In the genomic region with DNA sequence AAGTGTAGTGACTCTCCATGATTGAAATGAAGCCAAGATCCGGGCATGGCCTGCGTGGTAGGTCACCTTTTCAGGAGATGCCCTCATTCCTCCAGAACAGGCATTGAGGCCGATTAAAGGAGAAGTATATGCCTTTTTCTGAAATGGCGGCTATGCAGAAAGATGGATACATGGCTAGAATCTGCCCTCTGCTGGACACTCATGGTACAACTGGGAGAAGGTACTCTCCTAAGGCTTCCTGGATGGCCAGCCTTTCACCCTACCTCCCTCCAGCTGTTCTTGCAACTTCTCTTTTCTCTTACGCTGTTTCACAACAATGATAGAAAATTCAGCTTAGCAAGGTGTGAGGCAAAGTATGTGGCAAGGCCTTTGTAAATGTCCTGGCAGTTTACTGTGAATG, we compare ENCODE assay signal across 8 mouse cellular contexts. TPM values are rescaled to one million over a fixed set of nuclear protein-coding genes. Genes with fewer than 3 reads are reported as not detected.
DNase-seq lines count a peak whose midpoint lies in the region; ATAC-seq lines count a peak whose summit lies in the region.

No protein-coding gene starts in this region.

- intact Hi-C loops in heart, postnatal 10 days (cut with DNase I) = loop anchor here (5.0 kb wide), 1 partner anchor 95 kb away; no protein-coding TSS in a partner anchor

- no peaks in the 10 kb centered on the region for H3K27me3 ChIP-seq in hindbrain, embryonic 10.5 days (ENCODE audit: insufficient read depth, poor library complexity, severe bottlenecking)
- H3K27me3 ChIP-seq in hindbrain, embryonic 13.5 days = no peaks in the 10 kb centered on the region
- no peaks in the 10 kb centered on the region for H3K27me3 ChIP-seq in embryonic facial prominence, embryonic 14.5 days (replicated peaks; ENCODE audit: control insufficient read depth, insufficient read depth, low read length)

- no peak for ATAC-seq in hindbrain, embryonic 13.5 days (ENCODE audit: low FRiP score)
- ATAC-seq in embryonic facial prominence, embryonic 14.5 days (ENCODE audit: low read depth) = no peak
- peak; percentile 79 for ATAC-seq in megakaryocyte-erythroid progenitor cell, adult 5-6 weeks (replicated peaks; ENCODE audit: low FRiP score, low TSS enrichment, poor library complexity, severe bottlenecking)

- no peak overlapping the region for H3K4me2 ChIP-seq in hindbrain, embryonic 13.5 days
- no peak overlapping the region for H3K4me2 ChIP-seq in embryonic facial prominence, embryonic 14.5 days (ENCODE audit: low read depth, low read length)

- no peaks in the 10 kb centered on the region; the same call in 1 of the 2 replicates for H3K4me1 ChIP-seq in hindbrain, embryonic 10.5 days (replicated peaks)
- H3K4me1 ChIP-seq in hindbrain, embryonic 13.5 days (replicated peaks) = no peaks in the 10 kb centered on the region
- H3K4me1 ChIP-seq in embryonic facial prominence, embryonic 14.5 days (ENCODE audit: control insufficient read depth, insufficient read depth, low read length) = no peaks in the 10 kb centered on the region

- WGBS in hindbrain, embryonic 10.5 days = 53% methylated on average over 5 of the region's 5 CpGs
- WGBS in hindbrain, embryonic 13.5 days = 45% methylated on average over 5 of the region's 5 CpGs
- 54% methylated on average over 5 of the region's 5 CpGs for WGBS in embryonic facial prominence, embryonic 14.5 days

- H3K27ac ChIP-seq in hindbrain, embryonic 10.5 days = no peak overlapping the region
- no peak overlapping the region for H3K27ac ChIP-seq in hindbrain, embryonic 13.5 days
- no peak overlapping the region for H3K27ac ChIP-seq in embryonic facial prominence, embryonic 14.5 days (replicated peaks; ENCODE audit: low read depth, low read length)

- peak; percentile 63 for DNase-seq in hindbrain, embryonic 10.5 days (ENCODE audit: low spot score)
- DNase-seq in adrenal gland, postnatal 25 days = peak; percentile 69
- peak; percentile 70 for DNase-seq in embryonic facial prominence, embryonic 14.5 days (ENCODE audit: low spot score)
- peak; percentile 82 to 88 for DNase-seq in heart, postnatal 10 days
- peak; percentile 49 to 80 for DNase-seq in layer of hippocampus, postnatal 36 days
- peak; percentile 60 for DNase-seq in spleen, adult 12 weeks (ENCODE audit: low spot score)

- H3K4me3 ChIP-seq in hindbrain, embryonic 10.5 days = no peak overlapping the region
- no peak overlapping the region for H3K4me3 ChIP-seq in hindbrain, embryonic 13.5 days
- no peak overlapping the region for H3K4me3 ChIP-seq in embryonic facial prominence, embryonic 14.5 days (ENCODE audit: low read depth, low read length)

- H3K36me3 ChIP-seq in hindbrain, embryonic 10.5 days = peaks cover 61% of the 10 kb centered on the region
- H3K36me3 ChIP-seq in hindbrain, embryonic 13.5 days = peaks cover 44% of the 10 kb centered on the region
- H3K36me3 ChIP-seq in embryonic facial prominence, embryonic 14.5 days (ENCODE audit: control insufficient read depth, insufficient read depth, low read length) = peaks cover 51% of the 10 kb centered on the region

- no peak overlapping the region for H3K9ac ChIP-seq in hindbrain, embryonic 13.5 days
- no peak overlapping the region for H3K9ac ChIP-seq in embryonic facial prominence, embryonic 14.5 days (ENCODE audit: low read depth, low read length)

- H3K9me3 ChIP-seq in hindbrain, embryonic 10.5 days = no peaks in the 10 kb centered on the region
- no peaks in the 10 kb centered on the region for H3K9me3 ChIP-seq in hindbrain, embryonic 13.5 days
- no peaks in the 10 kb centered on the region for H3K9me3 ChIP-seq in embryonic facial prominence, embryonic 14.5 days (ENCODE audit: control insufficient read depth, low read length)

RNA-seq across cellular contexts. Expression of gene Rab11fip4, which starts 13.3 kb away (rescaled TPM):
- polyA plus RNA-seq in hindbrain, embryonic 10.5 days (2016; fragmentation: Nextera tagmentation; extraction: Ambion mirVana) = 15.0 and 15.6 TPM in 2 replicates
- 26.1 and 26.9 TPM in 2 replicates for polyA plus RNA-seq in hindbrain, embryonic 13.5 days (2015; fragmentation: Nextera tagmentation; extraction: Ambion mirVana)
- 3.4 and 4.2 TPM in 2 replicates for total RNA-seq in adrenal gland, postnatal 25 days (2021)
- 4.7 and 5.4 TPM in 2 replicates for polyA plus RNA-seq in embryonic facial prominence, embryonic 14.5 days (2014; fragmentation: Nextera tagmentation; extraction: Ambion mirVana)
- total RNA-seq in heart, postnatal 10 days (2021) = under 1 TPM; 0.07 to 0.38 TPM
- total RNA-seq in layer of hippocampus, postnatal 36 days (2021) = 100 to 1,000 TPM; 169 to 172 TPM
- 0.17 and 0.35 TPM in 2 replicates for total RNA-seq in megakaryocyte-erythroid progenitor cell, adult 5-6 weeks (2014; fragmentation: Nextera tagmentation)
- 0.65 and 1.1 TPM in 2 replicates for total RNA-seq in megakaryocyte-erythroid progenitor cell, adult 5-6 weeks (2017)

RNA-seq across cellular contexts. Expression of gene Evi2a, which starts 47.3 kb away (rescaled TPM):
- polyA plus RNA-seq in hindbrain, embryonic 10.5 days (2016; fragmentation: Nextera tagmentation; extraction: Ambion mirVana) = 2.4 and 3.1 TPM in 2 replicates
- polyA plus RNA-seq in hindbrain, embryonic 13.5 days (2015; fragmentation: Nextera tagmentation; extraction: Ambion mirVana) = 4.3 and 4.7 TPM in 2 replicates
- 0.62 and 1.3 TPM in 2 replicates for total RNA-seq in adrenal gland, postnatal 25 days (2021)
- polyA plus RNA-seq in embryonic facial prominence, embryonic 14.5 days (2014; fragmentation: Nextera tagmentation; extraction: Ambion mirVana) = 5.1 and 6.0 TPM in 2 replicates
- total RNA-seq in heart, postnatal 10 days (2021) = 1 to 10 TPM in 1 of 2 experiments, under 1 TPM in 1; 0.81 to 2.0 TPM
- total RNA-seq in layer of hippocampus, postnatal 36 days (2021) = 10 to 100 TPM; 21.6 to 22.8 TPM
- 6.2 and 12.1 TPM in 2 replicates for total RNA-seq in megakaryocyte-erythroid progenitor cell, adult 5-6 weeks (2014; fragmentation: Nextera tagmentation)
- 3.1 and 10.1 TPM in 2 replicates for total RNA-seq in megakaryocyte-erythroid progenitor cell, adult 5-6 weeks (2017)

RNA-seq across cellular contexts. Expression of gene Evi2, which starts 47.4 kb away (rescaled TPM):
- 0.95 and 1.1 TPM in 2 replicates for polyA plus RNA-seq in hindbrain, embryonic 10.5 days (2016; fragmentation: Nextera tagmentation; extraction: Ambion mirVana)
- polyA plus RNA-seq in hindbrain, embryonic 13.5 days (2015; fragmentation: Nextera tagmentation; extraction: Ambion mirVana) = 0.75 and 0.79 TPM in 2 replicates
- total RNA-seq in adrenal gland, postnatal 25 days (2021) = not detected in 2 replicates
- 0.52 and 0.58 TPM in 2 replicates for polyA plus RNA-seq in embryonic facial prominence, embryonic 14.5 days (2014; fragmentation: Nextera tagmentation; extraction: Ambion mirVana)
- under 1 TPM; 0.10 TPM for total RNA-seq in heart, postnatal 10 days (2021)
- total RNA-seq in layer of hippocampus, postnatal 36 days (2021) = under 1 TPM in 1 of 2 experiments, not detected in 1; 0.23 TPM
- total RNA-seq in megakaryocyte-erythroid progenitor cell, adult 5-6 weeks (2014; fragmentation: Nextera tagmentation) = 3.5 and 14.8 TPM in 2 replicates
- total RNA-seq in megakaryocyte-erythroid progenitor cell, adult 5-6 weeks (2017) = 1.7 and 3.5 TPM in 2 replicates

RNA-seq across cellular contexts. Expression of gene Evi2b, which starts 54.2 kb away (rescaled TPM):
- 0.35 and 0.66 TPM in 2 replicates for polyA plus RNA-seq in hindbrain, embryonic 10.5 days (2016; fragmentation: Nextera tagmentation; extraction: Ambion mirVana)
- 0.14 TPM in 1 of 2 replicates, not detected in the other for polyA plus RNA-seq in hindbrain, embryonic 13.5 days (2015; fragmentation: Nextera tagmentation; extraction: Ambion mirVana)
- 1.0 and 1.5 TPM in 2 replicates for total RNA-seq in adrenal gland, postnatal 25 days (2021)
- 2.8 and 3.2 TPM in 2 replicates for polyA plus RNA-seq in embryonic facial prominence, embryonic 14.5 days (2014; fragmentation: Nextera tagmentation; extraction: Ambion mirVana)
- total RNA-seq in heart, postnatal 10 days (2021) = 1 to 10 TPM in 1 of 2 experiments, under 1 TPM in 1; 0.77 to 1.2 TPM
- under 1 TPM; 0.42 to 0.61 TPM for total RNA-seq in layer of hippocampus, postnatal 36 days (2021)
- 94.9 and 96.8 TPM in 2 replicates for total RNA-seq in megakaryocyte-erythroid progenitor cell, adult 5-6 weeks (2014; fragmentation: Nextera tagmentation)
- total RNA-seq in megakaryocyte-erythroid progenitor cell, adult 5-6 weeks (2017) = 32.1 and 38.5 TPM in 2 replicates

Comparison
In these comparisons a context has a peak if more than half of its experiments do, and no peak if none do; other contexts are left out.
1. RNA of gene Rab11fip4, which starts 13.3 kb away (total RNA-seq): 169 to 172 TPM in layer of hippocampus, postnatal 36 days; 3.4 to 4.2 TPM in adrenal gland, postnatal 25 days, 0.17 to 1.1 TPM in megakaryocyte-erythroid progenitor cell, adult 5-6 weeks and 0.07 to 0.38 TPM in heart, postnatal 10 days; every median in the first group is over 10 times any median in the second.
2. Peak in every context shown above with its lines, with median percentiles within 50 percentile points of each other: DNase-seq.